Mouse (Mus musculus) thymus, adult 2 months (tissue): ENCODE data around the gene Pth2r.

Experiments
- CTCF ChIP-seq: fragments of 200-500 bp; IDR thresholded peaks from 2 replicates; pipeline ENCODE4 v1.5.1; 2012; ENCODE audit warnings: mild to moderate bottlenecking, control low read depth, low read length, moderate library complexity, borderline replicate concordance; ENCODE audit not compliant: control insufficient read depth, poor library complexity, insufficient read depth; ENCODE audit errors: extremely low read depth
- POLR2A ChIP-seq: fragments of 200-500 bp; IDR thresholded peaks from 2 replicates; pipeline ENCODE4 v1.6.1; 2012; ENCODE audit warnings: mild to moderate bottlenecking, low read length, control low read depth, moderate library complexity; ENCODE audit not compliant: control insufficient read depth, poor library complexity, insufficient read depth; ENCODE audit errors: extremely low read depth

- no peak for TF ChIP-seq CTCF
- TF ChIP-seq POLR2A, result no peak
These were observed 44.1 kb upstream of the Pth2r start for GRCm38 (mm10) chr1:65237712-65238111.
